Mouse (Mus musculus) adrenal gland, adult 18-20 months (tissue): ENCODE results near the gene Tefm. TPM values are rescaled to one million over a fixed set of nuclear protein-coding genes. Genes with fewer than 3 reads are reported as not detected.
"Not testable (repeated sequence)": the region's sequence is repeated elsewhere in the genome, so short reads cannot be mapped to it uniquely, and the experiment has no call there.

Source experiments
- DNase-seq, 2 experiments: peaks; one replicate each; pipeline ENCODE4 v3.0.0; 2021 to 2022; ENCODE audit warnings: low spot score in 2 of 2
- long read RNA-seq, 2 experiments: library from polyadenylated mRNA; stranded (forward); transcript quantifications; one replicate each; pipeline ENCODE4 v2.0.0; 2021
- total RNA-seq, 2 experiments: library from RNA; stranded (reverse); gene quantifications; 1 replicate in 1 of 2; 2 replicates in 1 of 2; pipeline ENCODE4 v1.2.3; 2021

The Tefm gene
- 10 to 100 TPM; 13.6 to 15.5 TPM for total RNA-seq
- long read RNA-seq, experiment 1, transcript Tefm-201 (4 exons, 1,309 nt) = major isoform, 8 of 11 reads
- long read RNA-seq, experiment 1, partial matches to known transcripts = 3 of 11 reads
- long read RNA-seq, experiment 1, other reads (novel, unspliced or antisense) = 0 of 11 reads
- long read RNA-seq, experiment 2, transcript Tefm-201 (4 exons, 1,309 nt) = major isoform, 24 of 36 reads
- long read RNA-seq, experiment 2, partial matches to known transcripts = 6 of 36 reads
- long read RNA-seq, experiment 2, other reads (novel, unspliced or antisense) = 6 of 36 reads

- peak; percentile 79 to 80 for DNase-seq
These were observed at the start of gene Tefm for GRCm38 (mm10) chr11:80141825-80142521. Gene Tefm (minus strand): TSS chr11:80142175.

DNA sequence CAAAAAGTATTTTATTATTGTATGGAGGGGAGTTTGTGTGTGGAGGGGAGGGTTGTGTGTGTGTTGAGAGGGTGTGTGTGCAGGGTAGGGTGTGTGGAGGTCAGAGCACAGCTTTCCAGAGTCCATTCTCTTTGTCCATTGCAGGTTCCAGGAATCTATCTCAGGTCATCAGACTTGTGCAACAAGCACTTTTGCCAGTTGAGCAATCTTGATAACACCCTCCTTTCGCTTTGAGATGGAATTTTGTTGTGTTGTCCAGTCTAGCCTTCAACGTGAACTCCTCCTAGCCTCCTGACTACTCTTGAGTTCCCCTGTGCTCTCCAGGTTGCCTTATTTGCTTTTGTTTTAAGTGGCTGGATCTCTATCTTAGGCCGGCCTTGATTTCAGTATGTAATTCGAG lies 48.3 kb upstream of the Tefm start:
- no peak for DNase-seq

- not testable (repeated sequence) for DNase-seq
These were observed 43.5 kb upstream of the Tefm start for GRCm38 (mm10) chr11:80185441-80185976.

DNA sequence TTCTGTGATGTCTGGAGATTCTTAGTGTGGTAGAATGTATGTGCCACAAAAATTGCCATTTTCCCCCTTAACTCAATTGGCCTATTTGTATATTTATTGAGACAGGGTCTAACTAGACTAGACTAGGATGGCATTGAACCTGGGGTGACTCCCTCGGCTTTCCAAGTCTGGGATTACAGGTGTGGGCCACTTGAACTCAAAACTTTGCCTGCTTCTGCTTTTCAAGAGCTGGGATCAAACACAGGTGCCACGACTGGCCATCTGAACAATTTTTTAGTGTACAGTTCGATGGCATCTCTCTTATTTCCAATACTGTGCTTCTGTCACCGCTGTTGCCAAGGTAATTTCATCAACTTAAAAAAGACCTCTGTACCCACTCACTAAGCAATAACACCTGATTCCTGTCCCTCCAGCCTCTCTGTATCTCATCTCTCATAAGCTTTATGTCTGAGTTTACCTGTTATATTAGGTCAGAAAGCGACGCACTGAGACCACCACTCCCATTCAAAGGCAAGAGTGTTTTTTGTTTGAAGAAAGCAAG lies 42.6 kb upstream of the Tefm start:
- no peak for DNase-seq

DNA sequence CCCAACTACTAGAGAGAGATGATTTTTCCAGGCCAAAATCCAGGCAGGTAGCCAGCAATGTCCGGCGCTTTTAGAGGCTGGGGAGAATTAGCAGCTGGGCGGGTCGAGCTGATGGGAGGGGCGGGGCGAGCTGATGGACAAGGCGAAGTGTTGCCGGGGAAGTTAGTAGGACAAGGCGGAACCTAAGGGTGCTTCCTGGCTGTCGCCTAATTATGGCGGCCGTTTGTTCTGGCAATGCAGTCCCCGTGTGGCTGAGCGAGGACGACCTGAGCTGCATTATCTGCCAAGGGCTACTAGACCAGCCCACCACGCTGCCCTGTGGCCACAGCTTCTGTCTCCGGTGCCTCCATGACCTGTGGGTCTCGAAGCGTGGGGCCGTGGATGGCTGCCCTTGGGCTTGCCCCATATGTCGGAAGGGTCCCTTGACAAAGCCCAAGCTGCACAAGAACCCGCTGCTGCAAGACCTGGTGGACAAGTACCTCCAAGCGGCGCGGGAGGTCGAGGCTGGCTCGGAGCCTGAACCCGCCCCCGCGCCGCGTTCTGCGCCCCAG lies 41.8 kb upstream of the Tefm start, which contains the start of gene Rnf135:
Gene Rnf135 (plus strand): TSS at position 147 of the 551 bp plus-strand sequence.
- peak; percentile 82 to 84 for DNase-seq

- not testable (repeated sequence) for DNase-seq
These were observed 41.2 kb upstream of the Tefm start for GRCm38 (mm10) chr11:80183054-80183704.

GRCm38 (mm10) chr11:80181021-80181749 lies 39.2 kb upstream of the Tefm start:
- no peak for DNase-seq

GRCm38 (mm10) chr11:80178316-80178715 lies 36.3 kb upstream of the Tefm start:
- no peak for DNase-seq

GRCm38 (mm10) chr11:80176911-80177895 lies 35.2 kb upstream of the Tefm start:
- no peak for DNase-seq

DNA sequence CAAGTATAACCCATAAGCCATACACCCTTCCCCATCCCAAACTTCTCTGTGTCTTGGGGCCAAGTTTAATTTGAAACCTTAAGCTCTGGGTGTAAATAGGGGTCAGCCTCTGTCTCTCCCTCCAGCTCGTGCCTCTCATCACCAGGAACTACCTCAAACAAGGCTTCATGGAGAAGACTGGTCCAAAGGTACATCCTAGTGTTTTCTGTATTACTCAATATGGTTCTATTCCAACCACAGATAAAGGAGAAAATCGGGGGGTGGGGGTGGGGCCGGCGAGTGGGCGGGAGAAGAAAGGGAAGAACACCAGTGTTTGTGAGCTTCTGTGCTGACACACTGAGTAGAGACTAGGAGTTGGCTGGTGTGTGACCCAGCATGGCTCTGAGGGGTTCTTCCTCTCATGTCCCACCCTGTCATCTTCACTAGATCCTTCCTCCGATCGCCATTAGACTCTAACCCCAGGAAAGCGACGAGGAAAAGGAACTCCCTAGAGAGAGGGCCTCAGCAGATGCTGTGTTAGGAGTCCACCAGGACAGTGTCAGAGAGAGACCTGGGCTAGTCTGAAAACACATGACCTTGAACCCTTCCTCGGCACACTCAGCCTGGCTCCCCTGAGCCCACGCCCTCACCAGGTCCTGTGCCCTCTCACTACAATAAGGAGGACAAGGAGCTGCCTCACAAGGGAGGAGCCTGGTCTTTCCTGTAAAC lies 32.1 kb upstream of the Tefm start:
- no peak for DNase-seq

DNA sequence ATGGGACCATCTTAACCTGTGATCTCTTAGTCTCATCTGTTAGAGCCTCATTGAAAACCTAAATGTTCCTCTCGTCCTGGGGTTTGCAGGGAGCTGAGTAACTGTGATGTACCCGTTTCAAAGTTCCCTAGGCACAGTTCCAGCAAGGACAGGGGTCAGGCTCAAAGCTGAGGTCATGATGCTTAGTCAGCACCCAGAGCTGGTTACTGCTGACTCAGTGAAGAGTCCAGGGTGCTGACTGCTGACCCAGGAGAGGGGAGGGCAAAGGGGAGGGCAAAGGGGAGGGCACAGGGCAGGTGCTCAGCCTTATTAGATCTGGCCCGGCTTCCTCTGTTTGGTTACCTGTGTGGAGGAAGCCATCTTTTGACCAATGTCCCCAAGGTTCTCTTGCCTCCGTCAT lies 29.9 kb upstream of the Tefm start:
- peak; percentile 48 to 56 for DNase-seq

DNA sequence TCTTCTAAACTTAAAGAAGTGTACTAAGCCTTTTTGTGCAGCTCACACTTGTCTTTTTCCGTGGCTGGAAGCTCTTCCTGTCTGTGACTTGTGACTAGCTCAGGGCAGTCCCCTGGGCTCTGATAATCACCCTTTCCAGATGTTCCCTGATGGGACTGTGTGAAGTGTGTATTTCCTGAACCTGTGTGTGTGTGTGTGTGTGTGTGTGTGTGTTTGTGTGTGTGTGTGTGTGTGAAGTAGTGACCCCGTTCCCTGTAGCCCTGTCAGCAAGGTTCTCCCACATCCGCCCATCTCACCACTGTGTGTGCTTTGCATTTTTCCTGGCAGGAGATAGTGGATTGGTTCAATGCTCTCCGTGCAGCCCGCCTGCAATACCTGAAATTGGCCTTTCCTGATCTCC lies 28.4 kb upstream of the Tefm start:
- DNase-seq = no peak

- no peak for DNase-seq
These were observed 27.7 kb upstream of the Tefm start for GRCm38 (mm10) chr11:80169629-80170028.

DNA sequence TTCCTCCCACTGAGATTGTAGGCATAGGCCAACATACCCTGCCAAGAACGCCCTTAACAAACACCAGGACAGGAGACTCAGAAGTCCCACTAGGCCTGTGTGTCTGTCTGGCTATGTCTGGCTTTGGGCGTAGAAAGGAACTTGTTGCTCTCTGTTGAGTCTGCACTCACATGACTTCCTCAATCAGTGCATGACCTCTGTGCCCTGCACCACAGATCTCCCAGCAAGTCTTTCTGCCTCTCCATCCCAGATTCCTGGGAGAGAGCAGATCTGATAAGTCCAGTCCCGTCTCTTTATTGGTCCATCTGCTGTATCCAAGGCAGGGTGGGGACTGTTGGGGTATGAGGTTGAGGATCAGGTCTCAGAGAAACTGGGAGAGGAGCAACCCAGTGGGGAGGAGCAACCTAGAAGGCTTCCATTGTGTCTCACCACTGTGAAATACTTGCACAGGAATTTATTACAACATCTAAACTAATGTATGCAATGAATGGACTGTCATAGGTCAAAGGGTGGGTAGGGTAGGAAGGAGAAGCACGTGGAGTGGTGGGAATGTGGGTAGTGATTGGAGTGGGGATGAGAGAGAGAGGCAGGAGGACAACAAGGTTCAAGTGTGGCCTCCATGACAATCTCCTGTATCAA lies 26.8 kb upstream of the Tefm start:
- no peak for DNase-seq

GRCm38 (mm10) chr11:80168121-80168520 lies 26.1 kb upstream of the Tefm start:
- DNase-seq = no peak

DNA sequence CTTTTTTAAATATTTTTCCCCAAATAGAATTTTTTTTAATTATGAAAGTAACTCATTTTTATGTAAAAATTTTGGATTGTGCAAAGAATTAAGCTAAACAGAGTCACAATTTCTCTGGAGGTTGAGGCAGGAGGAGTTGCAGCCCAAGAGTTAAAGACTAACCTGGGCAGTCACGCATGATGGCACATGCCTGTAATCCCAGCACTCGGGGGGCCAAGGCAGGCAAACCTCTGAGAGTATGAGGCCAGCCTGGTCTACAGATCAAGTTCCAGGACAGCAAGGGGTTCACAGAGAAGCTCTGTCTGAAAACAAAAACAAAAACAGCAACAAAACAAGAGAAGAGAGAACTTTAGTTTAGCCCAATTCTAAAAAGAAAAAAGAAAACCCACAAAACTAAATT lies 22.2 kb upstream of the Tefm start:
- DNase-seq = no peak

- DNase-seq = no peak
These were observed 21.6 kb upstream of the Tefm start for GRCm38 (mm10) chr11:80163362-80164116.
